8 mouse cellular contexts compared by ENCODE assay signal in genomic region chr15:76973272-76973854, GRCm38 (mm10). TPM values are rescaled to one million over a fixed set of nuclear protein-coding genes. Genes with fewer than 3 reads are reported as not detected.
A peak's percentile ranks its signal among the peaks of the same experiment; 100 is the strongest.
DNase-seq lines count a peak whose midpoint lies in the region; ATAC-seq and TF ChIP-seq lines count a peak whose summit lies in the region.

No protein-coding gene starts in this region.

- intact Hi-C loops in heart, postnatal 10 days (cut with DNase I), result loop anchor here (5.0 kb wide), 3 partner anchors 34 to 394 kb away; no protein-coding TSS in a partner anchor
- intact Hi-C loops in left cerebral cortex, postnatal 36 days (cut with DNase I), result loop anchor here (5.0 kb wide), 1 partner anchor 384 kb away; no protein-coding TSS in a partner anchor

- no peak for TF ChIP-seq POLR2A in cortical plate, adult 2 months (IDR thresholded peaks at IDR 0.05; ENCODE audit: extremely low read depth, insufficient read depth, low read length)

- no peak for DNase-seq in heart, postnatal 10 days
- DNase-seq in midbrain, embryonic 11.5 days (ENCODE audit: low spot score, missing footprints), result no peak
- DNase-seq in right cerebral cortex, postnatal 36 days (ENCODE audit: low spot score in 2 of 2), result no peak
- no peak for DNase-seq in left cerebral cortex, postnatal 36 days (ENCODE audit: low spot score in 2 of 2)
- no peak for DNase-seq in adipocyte (ENCODE audit: low spot score)

- no peaks in the 10 kb centered on the region for H3K9me3 ChIP-seq in heart, embryonic 14.5 days (ENCODE audit: control insufficient read depth, low read length)
- no peaks in the 10 kb centered on the region for H3K9me3 ChIP-seq in hindbrain, embryonic 15.5 days
- no peaks in the 10 kb centered on the region for H3K9me3 ChIP-seq in midbrain, embryonic 11.5 days (ENCODE audit: control insufficient read depth, low read length)

- no peak for ATAC-seq in heart, embryonic 14.5 days (ENCODE audit: insufficient number of reproducible peaks, insufficient read depth, low FRiP score, low read depth)
- 0 out of 2 replicates have a peak, but pooled peaks have one; percentile 38 for ATAC-seq in hindbrain, embryonic 15.5 days (ENCODE audit: low FRiP score, low read depth)
- peak; percentile 50; the same call in 1 of the 2 replicates for ATAC-seq in midbrain, embryonic 11.5 days (ENCODE audit: low FRiP score)

- H3K4me2 ChIP-seq in heart, embryonic 14.5 days (ENCODE audit: low read length), result peak overlapping the region; percentile 72; the same call in 1 of the 2 replicates
- peak overlapping the region; percentile 88 for H3K4me2 ChIP-seq in hindbrain, embryonic 15.5 days
- peak overlapping the region; percentile 57 for H3K4me2 ChIP-seq in midbrain, embryonic 11.5 days

- H3K4me1 ChIP-seq in heart, embryonic 14.5 days (ENCODE audit: control insufficient read depth in 2 of 2, insufficient read depth in 2 of 2, low read length in 2 of 2), result peaks cover 4 to 5% of the 10 kb centered on the region in 2 experiments; a peak in 3 of 4 replicates
- no peaks in the 10 kb centered on the region for H3K4me1 ChIP-seq in cortical plate, adult 2 months (ENCODE audit: control insufficient read depth, insufficient read depth, low read length)
- H3K4me1 ChIP-seq in hindbrain, embryonic 15.5 days (replicated peaks), result peaks cover 6% of the 10 kb centered on the region; the same call in 1 of the 2 replicates
- peaks cover 7% of the 10 kb centered on the region for H3K4me1 ChIP-seq in midbrain, embryonic 11.5 days (ENCODE audit: control insufficient read depth, insufficient read depth, low read length)

- H3K4me3 ChIP-seq in heart, embryonic 14.5 days (ENCODE audit: control insufficient read depth in 1 of 2, insufficient read depth in 1 of 2, low read depth in 1 of 2, low read length in 2 of 2), result peak overlapping the region in 1 of 2 experiments; percentile 50; a peak in 2 of 4 replicates
- peak overlapping the region; percentile 39; the same call in 1 of the 2 replicates for H3K4me3 ChIP-seq in cortical plate, adult 2 months (ENCODE audit: insufficient read depth, low read length)
- H3K4me3 ChIP-seq in hindbrain, embryonic 15.5 days, result peak overlapping the region; percentile 61
- H3K4me3 ChIP-seq in midbrain, embryonic 11.5 days (ENCODE audit: low read depth, low read length), result peak overlapping the region; percentile 38; the same call in 1 of the 2 replicates

- H3K36me3 ChIP-seq in heart, embryonic 14.5 days (ENCODE audit: control insufficient read depth, insufficient read depth, low read length), result no peaks in the 10 kb centered on the region
- H3K36me3 ChIP-seq in hindbrain, embryonic 15.5 days, result no peaks in the 10 kb centered on the region
- no peaks in the 10 kb centered on the region for H3K36me3 ChIP-seq in midbrain, embryonic 11.5 days (ENCODE audit: control insufficient read depth, insufficient read depth, low read length)

- no peaks in the 10 kb centered on the region for H3K27me3 ChIP-seq in heart, embryonic 14.5 days (ENCODE audit: control insufficient read depth, insufficient read depth, low read length)
- no peaks in the 10 kb centered on the region for H3K27me3 ChIP-seq in hindbrain, embryonic 15.5 days
- H3K27me3 ChIP-seq in midbrain, embryonic 11.5 days (ENCODE audit: control insufficient read depth, insufficient read depth, low read length), result no peaks in the 10 kb centered on the region

- WGBS in heart, embryonic 14.5 days, result 24% methylated on average over 8 of the region's 8 CpGs
- 32% methylated on average over 8 of the region's 8 CpGs for WGBS in hindbrain, embryonic 15.5 days
- 32% methylated on average over 8 of the region's 8 CpGs for WGBS in midbrain, embryonic 11.5 days

- H3K9ac ChIP-seq in heart, embryonic 14.5 days (ENCODE audit: low read length), result peak overlapping the region; percentile 78; the same call in 1 of the 2 replicates
- H3K9ac ChIP-seq in hindbrain, embryonic 15.5 days, result no peak overlapping the region; the same call in 1 of the 2 replicates
- H3K9ac ChIP-seq in midbrain, embryonic 11.5 days (ENCODE audit: low read length), result peak overlapping the region; percentile 77

- H3K27ac ChIP-seq in heart, embryonic 14.5 days (replicated peaks in 1 of 2; ENCODE audit: control insufficient read depth in 1 of 2, insufficient read depth in 1 of 2, low read depth in 2 of 2, low read length in 2 of 2), result no peak overlapping the region
- no peak overlapping the region for H3K27ac ChIP-seq in cortical plate, adult 2 months (ENCODE audit: insufficient read depth, low read length)
- H3K27ac ChIP-seq in hindbrain, embryonic 15.5 days (replicated peaks), result no peak overlapping the region
- H3K27ac ChIP-seq in midbrain, embryonic 11.5 days (ENCODE audit: low read depth, low read length), result no peak overlapping the region

- no peak for TF ChIP-seq CTCF in cortical plate, adult 2 months (IDR thresholded peaks at IDR 0.05; ENCODE audit: extremely low read depth, insufficient read depth, low read length)

RNA-seq across cellular contexts. Expression of gene 1110038F14Rik, which starts 25.1 kb away (rescaled TPM):
- 39.6 and 46.6 TPM in 2 replicates for polyA plus RNA-seq in heart, embryonic 14.5 days (2014; fragmentation: Nextera tagmentation; extraction: Ambion mirVana)
- 10 to 100 TPM; 25.8 to 26.2 TPM for total RNA-seq in heart, postnatal 10 days (2021)
- polyA plus RNA-seq in cortical plate, adult 2 months (2012; rRNA removed), result 29.3 and 30.0 TPM in 2 replicates
- polyA plus RNA-seq in hindbrain, embryonic 15.5 days (2015; fragmentation: Nextera tagmentation; extraction: Ambion mirVana), result 40.8 and 43.5 TPM in 2 replicates
- 59.2 and 72.4 TPM in 2 replicates for polyA plus RNA-seq in midbrain, embryonic 11.5 days (2014; fragmentation: Nextera tagmentation; extraction: Ambion mirVana)
- 10 to 100 TPM; 25.5 to 26.8 TPM for total RNA-seq in left cerebral cortex, postnatal 36 days (2021)

RNA-seq across cellular contexts. Expression of gene Zfp647, which starts 48.1 kb away (rescaled TPM):
- 6.4 and 6.6 TPM in 2 replicates for polyA plus RNA-seq in heart, embryonic 14.5 days (2014; fragmentation: Nextera tagmentation; extraction: Ambion mirVana)
- total RNA-seq in heart, postnatal 10 days (2021), result 1 to 10 TPM; 3.9 to 5.0 TPM
- polyA plus RNA-seq in cortical plate, adult 2 months (2012; rRNA removed), result 4.7 and 5.1 TPM in 2 replicates
- 18.6 and 19.5 TPM in 2 replicates for polyA plus RNA-seq in hindbrain, embryonic 15.5 days (2015; fragmentation: Nextera tagmentation; extraction: Ambion mirVana)
- polyA plus RNA-seq in midbrain, embryonic 11.5 days (2014; fragmentation: Nextera tagmentation; extraction: Ambion mirVana), result 26.5 and 28.6 TPM in 2 replicates
- 1 to 10 TPM; 4.7 to 4.9 TPM for total RNA-seq in left cerebral cortex, postnatal 36 days (2021)
